Mouse (Mus musculus) testis, adult 2 months (tissue): ENCODE measurements around the gene Arhgef40. TPM values are rescaled to one million over a fixed set of nuclear protein-coding genes. Genes with fewer than 3 reads are reported as not detected.

ENCODE experiments used
- H3K27ac ChIP-seq: fragments of 200-500 bp; 2 replicates; pipeline ENCODE4 v1.5.1; 2012; ENCODE audit warnings: low read depth, low read length; ENCODE audit not compliant: control insufficient read depth, insufficient read depth
- H3K27me3 ChIP-seq: fragments of 200-500 bp; 2 replicates; pipeline ENCODE4 v1.6.1; 2012; ENCODE audit warnings: mild to moderate bottlenecking, low read length, moderate library complexity; ENCODE audit not compliant: control insufficient read depth, insufficient read depth
- H3K36me3 ChIP-seq: fragments of 200-500 bp; 2 replicates; pipeline ENCODE4 v1.6.1; 2012; ENCODE audit warnings: mild to moderate bottlenecking, low read length; ENCODE audit not compliant: control insufficient read depth, insufficient read depth
- H3K4me1 ChIP-seq: fragments of 200-500 bp; 2 replicates; pipeline ENCODE4 v1.6.1; 2012; ENCODE audit warnings: low read length; ENCODE audit not compliant: control insufficient read depth, insufficient read depth
- H3K4me3 ChIP-seq: fragments of 200-500 bp; 2 replicates; pipeline ENCODE4 v1.5.1; 2012; ENCODE audit warnings: low read depth, mild to moderate bottlenecking, low read length, moderate library complexity, mixed read lengths; ENCODE audit not compliant: control insufficient read depth
- CTCF ChIP-seq: fragments of 200-500 bp; IDR thresholded peaks from 2 replicates; pipeline ENCODE4 v1.5.1; 2012; ENCODE audit warnings: low read depth, mild to moderate bottlenecking, inconsistent platforms, low read length, moderate library complexity; ENCODE audit not compliant: control insufficient read depth, insufficient read depth, insufficient replicate concordance
- POLR2A ChIP-seq: fragments of 200-500 bp; IDR thresholded peaks from 2 replicates; pipeline ENCODE4 v1.6.1; 2012; ENCODE audit warnings: low read depth, mild to moderate bottlenecking, inconsistent platforms, low read length, moderate library complexity; ENCODE audit not compliant: control insufficient read depth
- polyA plus RNA-seq: library from polyadenylated mRNA; depleted of rRNA; stranded (reverse); fragments of >200 nt; gene quantifications from 2 replicates; pipeline ENCODE4 v1.2.3, GENCODE M21; 2012

The Arhgef40 gene
- polyA plus RNA-seq, 1 experiment = 6.6 TPM

DNA sequence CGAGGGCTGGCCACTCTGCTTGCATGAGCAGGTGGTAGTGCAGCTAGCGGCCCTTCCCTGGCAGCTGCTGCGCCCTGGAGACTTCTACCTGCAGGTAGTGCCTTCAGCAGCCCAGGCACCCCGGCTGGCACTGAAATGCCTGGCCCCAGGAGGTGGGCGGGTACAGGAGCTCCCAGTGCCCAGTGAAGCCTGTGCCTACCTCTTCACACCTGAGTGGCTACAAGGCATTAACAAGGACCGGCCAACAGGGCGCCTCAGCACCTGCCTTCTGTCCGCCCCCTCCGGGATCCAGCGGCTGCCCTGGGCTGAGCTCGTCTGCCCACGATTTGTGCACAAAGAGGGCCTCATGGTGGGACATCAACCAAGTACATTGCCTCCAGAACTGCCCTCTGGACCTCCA, 4.2 kb downstream of the Arhgef40 start:
- Histone ChIP-seq H3K36me3 (no peaks in the 10 kb centered on the region), H3K27ac (no peak overlapping the region)

DNA sequence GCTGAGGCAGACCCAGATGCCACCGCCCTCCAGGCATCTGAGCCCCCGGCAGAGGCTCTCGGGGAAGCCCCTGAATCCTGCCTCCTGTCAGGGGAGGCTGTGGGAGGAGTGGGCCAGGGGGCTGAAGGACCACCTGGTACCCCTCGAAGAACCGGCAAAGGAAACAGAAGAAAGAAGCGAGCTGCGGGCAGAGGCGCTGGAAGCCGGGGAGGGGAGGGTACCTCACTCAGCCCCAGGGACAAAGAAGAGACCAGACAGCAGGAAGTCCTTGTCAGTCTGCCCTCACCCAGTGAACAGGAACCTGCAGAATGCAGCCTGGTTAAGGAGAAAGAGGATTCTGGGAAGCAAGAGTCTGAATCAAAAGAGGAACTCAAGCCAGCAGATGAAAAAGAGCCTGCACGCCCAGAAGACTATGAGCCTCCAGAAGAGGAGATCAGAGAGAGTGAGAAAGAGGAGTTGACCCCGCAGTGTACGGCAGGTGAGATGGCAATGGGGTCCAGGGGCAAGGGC, 5.0 kb downstream of the Arhgef40 start:
- TF ChIP-seq POLR2A = no peak
- TF ChIP-seq CTCF = no peak
- Histone ChIP-seq H3K36me3 (no peaks in the 10 kb centered on the region), H3K27ac (no peak overlapping the region)

More for the DNA sequence above, 4.2 kb downstream of the Arhgef40 start:
- Histone ChIP-seq H3K27me3 (no peaks in the 10 kb centered on the region; the same call in 1 of the 2 replicates), H3K4me1 (peaks cover 22% of the 10 kb centered on the region), H3K4me3 (no peak overlapping the region)
- TF ChIP-seq CTCF (no peak), POLR2A (no peak)

DNA sequence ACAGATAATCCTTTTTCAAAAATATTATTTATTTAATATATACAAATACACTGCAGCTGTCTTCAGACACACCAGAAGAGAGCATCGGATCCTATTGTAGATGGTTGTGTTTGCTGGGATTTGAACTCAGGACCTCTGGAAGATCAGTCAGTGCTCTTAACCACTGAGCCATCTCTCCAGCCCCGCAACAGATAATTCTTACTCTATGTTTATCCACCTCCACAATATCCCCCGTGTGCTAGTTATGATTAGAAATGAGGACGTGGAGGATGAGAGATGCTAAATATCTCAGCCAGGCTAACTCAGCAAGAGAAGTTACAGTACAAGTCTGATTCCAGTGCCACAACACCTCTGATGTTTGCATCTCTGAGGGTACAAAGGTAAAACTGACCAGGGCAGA, 9.9 kb downstream of the Arhgef40 start:
- no peak overlapping the region for H3K27ac ChIP-seq
- TF ChIP-seq CTCF (no peak), POLR2A (no peak)
- H3K4me3 ChIP-seq = no peak overlapping the region
- peaks cover 14% of the 10 kb centered on the region for H3K4me1 ChIP-seq
- H3K27me3 ChIP-seq = no peaks in the 10 kb centered on the region
- no peaks in the 10 kb centered on the region for H3K36me3 ChIP-seq

More for the DNA sequence above, 5.0 kb downstream of the Arhgef40 start:
- Histone ChIP-seq H3K4me1 (peaks cover 18% of the 10 kb centered on the region), H3K4me3 (no peak overlapping the region), H3K27me3 (no peaks in the 10 kb centered on the region; the same call in 1 of the 2 replicates)

DNA sequence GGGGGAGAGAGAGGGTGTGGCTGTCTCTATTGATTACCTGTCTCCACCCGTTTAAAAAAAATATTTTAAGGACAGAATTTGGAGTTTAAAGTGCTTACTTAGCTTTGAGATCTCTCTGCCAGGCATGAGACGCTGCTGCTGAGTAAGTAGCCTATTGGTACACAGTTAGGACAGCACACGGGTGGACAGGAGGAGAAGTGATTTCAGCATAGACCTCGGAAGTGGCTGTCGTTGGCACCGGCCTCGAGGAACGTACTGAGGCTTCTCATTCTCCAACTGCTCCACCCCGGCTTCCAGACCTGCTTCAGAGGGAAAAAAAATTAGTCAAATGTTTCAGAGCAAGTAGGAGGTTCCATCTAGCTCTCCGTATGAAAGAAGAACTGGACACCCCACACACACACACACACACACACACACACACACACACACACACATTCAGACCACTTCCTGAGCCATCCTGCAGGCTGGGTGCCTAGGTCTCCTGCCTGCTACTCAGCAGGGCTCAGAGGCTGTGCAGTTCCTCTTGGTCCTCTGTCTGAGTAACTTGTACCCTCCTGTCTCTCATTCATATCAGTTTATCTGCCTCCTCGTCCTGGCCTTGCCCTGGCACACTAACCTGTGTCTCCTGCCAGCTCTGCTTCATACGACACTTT, 10.8 kb downstream of the Arhgef40 start:
- TF ChIP-seq POLR2A = no peak
- TF ChIP-seq CTCF = no peak

DNA sequence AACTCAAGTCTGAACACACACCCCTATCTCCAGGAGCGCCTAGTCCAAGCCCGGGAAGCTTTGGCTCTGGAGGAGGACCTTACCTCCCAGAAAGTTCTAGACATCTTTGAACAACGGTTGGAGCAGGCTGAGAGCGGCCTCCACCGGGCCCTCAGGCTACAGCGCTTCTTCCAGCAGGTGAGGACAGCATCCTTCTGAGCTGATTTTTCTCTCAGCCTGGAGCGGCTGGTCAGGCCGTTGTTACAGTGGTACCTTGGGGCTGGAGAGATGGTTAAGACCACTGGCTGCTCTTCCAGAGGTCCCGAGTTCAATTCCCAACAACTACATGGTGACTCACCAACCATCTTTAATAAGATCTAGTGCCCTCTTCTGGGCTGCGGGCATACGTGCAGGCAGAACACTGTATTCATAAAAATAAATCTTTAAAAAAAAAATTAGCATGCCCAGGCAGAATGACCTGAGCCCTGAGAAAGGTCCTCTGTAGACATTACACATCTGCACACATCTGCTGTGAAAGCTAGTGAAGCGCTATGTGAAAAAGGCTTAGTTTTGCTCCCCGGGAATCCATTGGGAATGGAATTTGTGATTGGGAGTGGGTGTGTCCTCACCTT, 11.8 kb downstream of the Arhgef40 start:
- Histone ChIP-seq H3K36me3 (no peaks in the 10 kb centered on the region), H3K4me1 (peaks cover 14% of the 10 kb centered on the region), H3K27me3 (no peaks in the 10 kb centered on the region), H3K27ac (no peak overlapping the region), H3K4me3 (no peak overlapping the region)
- no peak for TF ChIP-seq CTCF
- TF ChIP-seq POLR2A = no peak

More for the DNA sequence above, 10.8 kb downstream of the Arhgef40 start:
- Histone ChIP-seq H3K36me3 (no peaks in the 10 kb centered on the region), H3K4me3 (no peak overlapping the region), H3K27me3 (no peaks in the 10 kb centered on the region), H3K27ac (no peak overlapping the region), H3K4me1 (peaks cover 14% of the 10 kb centered on the region)

DNA sequence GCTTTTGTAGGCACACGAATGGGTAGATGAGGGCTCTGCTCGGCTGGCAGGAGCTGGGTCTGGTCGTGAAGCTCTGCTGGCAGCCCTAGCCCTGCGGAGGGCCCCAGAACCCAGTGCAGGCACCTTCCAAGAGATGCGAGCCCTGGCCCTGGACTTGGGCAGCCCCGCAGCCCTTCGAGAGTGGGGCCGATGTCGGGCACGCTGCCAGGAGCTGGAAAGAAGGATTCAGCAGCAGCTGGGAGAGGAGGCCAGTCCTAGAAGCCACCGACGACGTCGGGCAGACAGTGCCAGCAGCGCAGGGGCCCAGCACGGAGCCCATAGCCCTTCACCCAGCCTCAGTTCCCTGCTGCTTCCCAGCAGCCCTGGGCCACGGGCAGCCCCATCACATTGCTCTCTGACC, 12.3 kb downstream of the Arhgef40 start:
- H3K36me3 ChIP-seq = no peaks in the 10 kb centered on the region
- peaks cover 14% of the 10 kb centered on the region for H3K4me1 ChIP-seq
- H3K27ac ChIP-seq = no peak overlapping the region
- TF ChIP-seq POLR2A (no peak), CTCF (no peak)
- no peak overlapping the region; the same call in 1 of the 2 replicates for H3K4me3 ChIP-seq
- no peaks in the 10 kb centered on the region for H3K27me3 ChIP-seq

DNA sequence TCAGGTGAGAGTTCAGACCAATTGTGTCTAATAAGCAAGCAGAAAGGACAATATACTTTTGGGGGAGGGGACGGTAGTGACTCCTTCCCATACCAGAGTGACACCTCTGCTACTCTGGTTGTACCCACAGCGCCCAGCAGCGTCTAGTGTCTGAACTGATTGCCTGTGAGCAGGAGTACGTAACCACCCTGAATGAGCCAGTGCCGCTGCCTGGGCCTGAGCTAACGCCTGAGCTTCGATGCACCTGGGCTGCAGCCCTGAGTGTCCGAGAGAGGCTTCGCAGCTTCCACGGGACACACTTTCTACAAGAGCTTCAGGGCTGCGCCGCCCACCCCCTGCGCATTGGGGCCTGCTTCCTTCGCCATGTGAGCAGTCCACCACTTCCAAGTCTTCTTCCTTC, 13.0 kb downstream of the Arhgef40 start:
- Histone ChIP-seq H3K4me1 (peaks cover 14% of the 10 kb centered on the region), H3K27ac (no peak overlapping the region), H3K36me3 (no peaks in the 10 kb centered on the region), H3K27me3 (no peaks in the 10 kb centered on the region), H3K4me3 (no peak overlapping the region)
- TF ChIP-seq POLR2A (no peak), CTCF (no peak)
